Mouse (Mus musculus) right cerebral cortex, adult 18-20 months (tissue): ENCODE measurements around the gene Zdhhc14.
A peak's percentile ranks its signal among the peaks of the same experiment; 100 is the strongest.

Experiments
- DNase-seq: peaks from one replicate; pipeline ENCODE4 v3.0.0; 2022; ENCODE audit warnings: mixed read lengths

Zdhhc14 gene

GRCm38 (mm10) chr17:5675951-5676350, 183.6 kb downstream of the Zdhhc14 start:
- no peak for DNase-seq

GRCm38 (mm10) chr17:5679315-5679714, 187.0 kb downstream of the Zdhhc14 start:
- DNase-seq = no peak

- no peak for DNase-seq
Measured at GRCm38 (mm10) chr17:5685324-5685723, 193.0 kb downstream of the Zdhhc14 start.

- no peak for DNase-seq
Measured at GRCm38 (mm10) chr17:5687810-5688209, 195.5 kb downstream of the Zdhhc14 start.

GRCm38 (mm10) chr17:5688222-5688621, 195.9 kb downstream of the Zdhhc14 start:
- no peak for DNase-seq

- no peak for DNase-seq
Measured at GRCm38 (mm10) chr17:5688669-5689068, 196.3 kb downstream of the Zdhhc14 start.

GRCm38 (mm10) chr17:5690746-5691535, 198.6 kb downstream of the Zdhhc14 start:
- no peak for DNase-seq

GRCm38 (mm10) chr17:5692661-5693060, 200.3 kb downstream of the Zdhhc14 start:
- no peak for DNase-seq

GRCm38 (mm10) chr17:5693256-5693655, 200.9 kb downstream of the Zdhhc14 start:
- DNase-seq = no peak

GRCm38 (mm10) chr17:5698447-5699096, 206.2 kb downstream of the Zdhhc14 start:
- no peak for DNase-seq

- no peak for DNase-seq
Measured at GRCm38 (mm10) chr17:5710320-5711104, 218.2 kb downstream of the Zdhhc14 start.

- DNase-seq = peak; percentile 23
Measured at GRCm38 (mm10) chr17:5711861-5712260, 219.5 kb downstream of the Zdhhc14 start.

- no peak for DNase-seq
Measured at GRCm38 (mm10) chr17:5713141-5713540, 220.8 kb downstream of the Zdhhc14 start.

- no peak for DNase-seq
Measured at GRCm38 (mm10) chr17:5716912-5717311, 224.6 kb downstream of the Zdhhc14 start.

- DNase-seq = no peak
Measured at GRCm38 (mm10) chr17:5718768-5719387, 226.5 kb downstream of the Zdhhc14 start.

- no peak for DNase-seq
Measured at GRCm38 (mm10) chr17:5722802-5723201, 230.4 kb downstream of the Zdhhc14 start.

GRCm38 (mm10) chr17:5723601-5724189, 231.3 kb downstream of the Zdhhc14 start:
- DNase-seq = no peak

GRCm38 (mm10) chr17:5729587-5730125, 237.3 kb downstream of the Zdhhc14 start:
- no peak for DNase-seq

GRCm38 (mm10) chr17:5730538-5730937, 238.2 kb downstream of the Zdhhc14 start:
- no peak for DNase-seq

- DNase-seq = peak; percentile 48
Measured at GRCm38 (mm10) chr17:5733400-5733799, 241.0 kb downstream of the Zdhhc14 start.

GRCm38 (mm10) chr17:5741061-5741460, 248.7 kb downstream of the Zdhhc14 start:
- DNase-seq = no peak

GRCm38 (mm10) chr17:5744016-5744415, 251.7 kb downstream of the Zdhhc14 start:
- DNase-seq = no peak
